Mouse (Mus musculus) kidney, postnatal 36 days (tissue): ENCODE results near the gene Pts.

Source experiments
- DNase-seq, 2 experiments: peaks; one replicate each; pipeline ENCODE4 v3.0.0; 2021 to 2022; ENCODE audit warnings: mixed read lengths in 2 of 2

The Pts gene

DNA sequence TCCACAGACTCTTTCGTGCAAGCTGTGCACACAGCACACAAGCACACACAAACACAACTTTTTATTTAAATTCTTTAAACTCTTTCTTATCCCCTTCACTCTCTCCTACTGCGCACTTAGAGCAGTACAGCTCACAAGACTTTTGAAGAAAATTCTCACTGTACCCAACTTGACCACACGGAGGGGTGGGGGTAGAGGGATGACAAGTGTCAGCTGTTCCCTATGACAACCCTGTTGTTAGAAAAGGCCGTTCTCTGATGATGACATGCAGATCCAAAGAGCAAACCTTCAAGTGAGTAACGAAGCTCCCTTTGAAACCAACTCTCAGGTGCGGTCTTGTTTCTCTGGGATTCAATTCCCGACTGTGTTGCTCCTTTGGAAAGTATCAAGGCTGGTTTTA is 664 bp downstream of the Pts start:
- DNase-seq: no peak

- no peak for DNase-seq
Observed at GRCm38 (mm10) chr9:50525585-50525984, 2.9 kb downstream of the Pts start.

DNA sequence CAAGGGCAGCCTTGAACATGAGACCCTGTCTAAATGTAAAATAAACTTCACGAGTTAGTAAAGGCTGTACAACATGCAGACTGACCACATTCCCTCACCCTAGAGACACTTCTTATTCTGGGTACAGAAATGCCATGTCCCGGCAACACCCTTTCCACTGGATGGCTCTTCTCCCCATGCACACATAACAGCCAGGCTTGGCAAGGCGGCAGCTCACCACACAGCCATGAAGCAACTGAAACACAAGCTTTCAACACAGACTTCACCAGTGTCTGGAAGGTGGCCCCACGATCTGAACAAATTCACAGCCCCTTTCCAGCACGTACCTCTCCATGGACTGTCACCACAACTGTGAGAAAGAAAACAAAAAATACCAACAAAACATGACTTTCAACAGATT is 3.6 kb downstream of the Pts start:
- no peak for DNase-seq

- DNase-seq: no peak
Observed at GRCm38 (mm10) chr9:50522574-50522973, 6.0 kb downstream of the Pts start.

DNA sequence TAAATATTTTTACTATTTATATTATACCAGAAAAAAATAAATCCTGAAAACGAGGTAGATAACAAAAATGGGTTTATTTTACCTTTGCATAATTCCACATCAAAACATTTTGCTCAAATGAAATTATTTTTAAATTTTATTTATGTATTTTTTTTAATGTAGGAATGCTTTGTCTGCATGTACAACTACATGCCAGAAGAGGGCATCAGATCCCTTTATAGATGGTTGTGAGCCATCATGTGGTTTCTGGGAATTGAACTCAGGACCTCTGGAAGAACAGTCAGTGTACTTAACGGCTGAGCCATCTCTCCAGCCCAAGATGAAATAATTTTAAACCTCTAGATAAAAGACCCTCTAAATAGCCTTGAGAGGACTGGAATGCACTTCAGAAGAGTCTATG is 7.0 kb downstream of the Pts start:
- DNase-seq: no peak

DNA sequence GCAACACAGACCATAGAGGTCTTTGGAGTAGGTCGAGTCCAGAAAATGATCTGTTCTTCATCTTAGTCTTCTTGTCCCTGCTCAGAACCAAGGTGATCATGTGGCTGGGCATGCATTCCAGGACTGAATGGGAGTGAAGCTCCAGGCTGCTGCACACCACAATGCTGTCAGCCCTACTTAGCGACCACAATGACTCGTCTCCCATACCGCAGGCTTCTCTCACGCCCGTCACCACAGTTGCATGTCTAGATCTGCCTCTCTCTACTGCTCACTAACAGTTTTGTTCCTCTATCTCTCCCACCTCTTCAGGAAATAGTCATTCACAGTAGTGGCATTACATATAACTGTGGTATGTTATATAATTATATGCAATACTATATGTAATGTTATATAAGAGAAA is 7.8 kb downstream of the Pts start:
- no peak for DNase-seq

- peak in 1 of 2 experiments; percentile 59 for DNase-seq
Observed at GRCm38 (mm10) chr9:50518781-50519180, 9.7 kb downstream of the Pts start.

DNA sequence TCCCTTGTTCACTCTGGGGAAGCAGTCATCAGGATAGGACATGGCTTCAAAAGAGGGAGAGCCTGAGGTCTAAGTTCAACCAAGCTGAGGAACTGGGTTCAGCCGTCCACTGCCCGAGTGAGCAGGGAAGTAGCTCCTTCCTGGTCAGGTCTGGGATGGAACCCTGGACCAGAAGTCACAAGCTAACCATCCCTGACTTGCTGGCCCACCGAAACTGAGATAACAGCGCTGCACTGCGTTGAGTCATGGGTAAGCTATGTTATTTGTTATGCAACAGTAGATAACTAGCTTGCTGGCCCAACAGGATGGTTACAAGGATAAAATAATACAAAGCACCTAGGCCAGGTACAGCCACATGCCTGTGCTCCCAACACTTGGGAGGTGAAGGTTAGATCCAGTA is 13.1 kb downstream of the Pts start:
- DNase-seq: no peak

DNA sequence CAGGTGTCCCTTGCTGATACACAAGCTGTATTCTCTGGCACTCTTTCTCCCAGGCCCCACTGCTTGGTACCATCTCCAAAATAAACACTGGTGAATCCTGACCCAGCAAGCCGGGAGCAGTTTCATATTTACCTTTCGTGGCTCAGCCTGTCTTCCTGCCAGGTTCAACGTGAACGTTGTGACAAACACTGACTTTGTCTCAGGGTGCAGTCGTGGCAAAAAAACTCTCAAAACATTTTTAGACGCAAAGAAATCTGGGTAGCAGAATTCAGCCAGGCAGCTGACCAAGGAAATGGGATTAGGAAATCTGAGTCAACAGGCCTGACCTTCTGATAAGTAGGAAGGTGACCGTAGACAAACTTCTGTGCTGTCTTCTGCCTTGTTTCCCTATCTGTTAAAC is 21.0 kb downstream of the Pts start:
- DNase-seq: no peak

DNA sequence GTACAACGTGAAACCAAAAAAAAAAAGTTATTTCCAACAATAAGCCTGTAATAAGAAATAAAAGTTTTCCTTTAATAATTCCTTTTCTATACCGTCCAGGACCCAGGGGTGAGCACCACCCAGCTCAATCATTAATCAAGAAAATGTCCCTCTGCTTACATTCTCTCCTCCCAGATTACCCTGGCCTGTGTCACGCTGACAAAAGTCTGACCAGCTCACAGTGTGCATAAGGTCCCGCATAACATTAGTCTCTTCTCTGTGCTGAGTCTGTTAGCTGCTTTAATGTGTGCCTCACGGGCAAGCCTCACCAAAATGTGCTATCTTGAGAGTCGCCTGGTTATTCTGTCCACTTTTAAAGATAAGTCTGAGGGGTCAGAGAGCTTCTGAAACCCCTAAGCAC is 23.1 kb downstream of the Pts start:
- no peak for DNase-seq

GRCm38 (mm10) chr9:50502949-50503348 is 25.6 kb downstream of the Pts start:
- DNase-seq: no peak

DNA sequence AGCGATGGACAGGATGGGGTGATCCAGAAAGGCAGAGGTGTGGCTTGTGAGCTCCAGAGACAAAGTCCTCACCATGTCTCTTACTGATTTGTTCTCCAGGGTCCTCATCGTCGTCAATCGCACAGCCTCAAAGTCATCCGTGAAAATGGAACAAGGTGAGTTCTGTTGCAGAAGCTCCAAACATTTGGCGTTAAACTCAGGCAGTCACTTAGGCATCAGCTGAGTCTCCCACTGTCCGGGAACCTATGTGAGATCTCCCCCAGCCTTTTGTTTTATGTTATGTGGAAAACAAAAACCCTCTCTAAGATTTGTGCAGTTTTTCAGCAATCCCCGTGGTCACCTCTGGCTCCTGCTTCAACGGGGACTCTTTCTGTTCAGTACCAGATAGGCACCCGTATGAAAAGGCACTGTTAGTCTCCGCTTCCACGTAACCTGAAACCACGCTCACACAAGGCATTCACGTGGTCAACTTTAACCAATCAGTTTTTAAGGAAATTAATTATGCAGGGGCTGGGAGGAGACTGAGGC is 27.5 kb downstream of the Pts start:
- peak in 1 of 2 experiments; percentile 23 for DNase-seq

- no peak for DNase-seq
Observed at GRCm38 (mm10) chr9:50500467-50500973, 28.0 kb downstream of the Pts start.

DNA sequence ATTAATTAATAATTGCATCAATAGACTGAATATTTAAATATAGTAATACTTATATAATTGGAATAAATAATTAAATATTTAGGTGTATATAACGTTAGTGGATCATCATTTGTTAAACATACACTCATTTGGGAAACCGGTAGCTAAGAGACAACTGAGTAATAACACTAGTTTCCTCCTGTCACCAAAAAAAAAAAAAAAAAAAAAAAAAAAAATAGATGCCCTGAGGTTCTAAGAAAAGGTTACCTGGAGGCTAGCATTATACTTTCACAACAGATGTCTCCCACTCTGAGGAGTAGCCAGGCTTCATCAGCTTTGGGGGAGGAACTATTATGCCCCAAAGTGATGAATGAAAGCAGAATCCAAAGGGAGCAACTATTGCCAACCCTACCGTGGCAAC is 28.7 kb downstream of the Pts start:
- no peak for DNase-seq

DNA sequence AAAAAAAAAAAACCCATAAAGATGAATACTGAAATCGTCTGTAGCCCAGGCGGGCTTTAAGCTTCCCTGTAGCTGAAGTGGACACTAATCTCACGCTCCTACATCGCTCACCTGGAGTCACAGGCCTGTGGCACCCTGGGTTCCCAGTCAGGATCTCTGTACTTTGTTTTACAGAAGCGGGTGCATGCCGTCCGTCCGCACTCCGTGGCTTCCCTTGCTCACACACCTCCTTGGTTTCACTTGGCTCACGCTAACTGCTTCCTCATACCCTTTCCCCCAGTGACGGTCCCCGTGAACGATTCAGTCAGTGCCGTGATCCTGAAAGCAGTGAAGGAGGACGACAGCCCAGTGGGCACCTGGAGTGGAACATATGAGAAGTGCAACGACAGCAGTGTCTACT is 29.7 kb downstream of the Pts start:
- no peak for DNase-seq

DNA sequence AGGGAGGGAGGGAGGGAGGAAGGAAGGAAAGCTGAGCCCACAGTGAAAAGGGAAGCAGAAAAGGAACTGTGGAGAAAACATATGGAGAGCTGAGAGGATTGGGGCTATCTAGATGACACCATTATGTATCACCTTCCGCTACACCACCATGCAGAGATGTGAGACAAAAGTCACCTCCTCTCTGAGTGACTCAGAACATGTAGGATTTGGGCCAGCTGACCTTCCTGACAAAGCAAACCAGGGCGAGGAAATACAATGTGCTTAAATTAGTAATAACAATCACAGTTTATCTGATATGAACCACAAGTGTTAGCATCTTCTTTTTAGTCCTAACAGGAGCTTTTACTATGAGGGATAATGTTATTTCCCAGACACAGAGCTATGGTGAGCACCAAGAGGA is 31.0 kb downstream of the Pts start:
- DNase-seq: peak in 1 of 2 experiments; percentile 18

- no peak for DNase-seq
Observed at GRCm38 (mm10) chr9:50497076-50497475, 31.4 kb downstream of the Pts start.

GRCm38 (mm10) chr9:50496546-50496945 is 32.0 kb downstream of the Pts start:
- no peak for DNase-seq

GRCm38 (mm10) chr9:50496151-50496505 is 32.4 kb downstream of the Pts start:
- no peak for DNase-seq

- DNase-seq: peak in 1 of 2 experiments; percentile 23
Observed at GRCm38 (mm10) chr9:50495405-50496150, 32.9 kb downstream of the Pts start.

DNA sequence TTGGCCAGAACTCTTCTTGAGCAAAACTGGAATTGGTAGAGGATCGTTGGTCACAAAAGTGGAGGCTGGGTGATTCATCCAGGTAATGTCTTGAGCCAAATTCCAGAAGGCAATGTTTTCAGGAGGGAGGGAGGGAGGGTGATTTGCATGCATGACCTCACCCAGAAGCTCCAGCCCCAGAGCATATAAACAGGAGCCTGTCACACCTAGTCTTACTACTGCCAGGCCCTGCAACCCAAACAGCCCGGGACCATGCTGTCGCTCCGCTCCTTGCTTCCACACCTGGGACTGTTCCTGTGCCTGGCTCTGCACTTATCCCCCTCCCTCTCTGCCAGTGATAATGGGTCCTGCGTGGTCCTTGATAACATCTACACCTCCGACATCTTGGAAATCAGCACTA is 34.2 kb downstream of the Pts start, which contains the start of gene Plet1:
TSS of gene Plet1 (plus strand) at position 215 of the 400 bp plus-strand sequence.
- DNase-seq: peak; percentile 33

DNA sequence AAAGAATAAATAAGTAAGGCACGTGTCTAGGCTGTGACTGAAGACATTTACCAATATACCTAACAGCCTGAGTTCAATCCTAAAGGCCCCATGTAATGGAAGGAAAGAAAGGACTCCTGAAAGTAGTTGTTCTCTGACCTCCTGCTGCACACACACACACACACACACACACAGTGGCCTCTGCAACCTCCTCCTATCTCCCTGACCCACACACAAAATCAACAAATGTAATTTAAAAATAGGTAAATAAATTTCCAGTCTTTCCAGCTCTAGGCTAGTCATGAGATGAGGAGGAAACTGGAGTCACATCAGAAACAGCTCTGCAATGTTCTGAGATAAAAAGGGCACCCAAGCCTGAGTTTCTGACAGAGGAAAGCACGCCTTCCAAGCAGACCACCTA is 34.7 kb downstream of the Pts start:
- DNase-seq: no peak

- no peak for DNase-seq
Observed at GRCm38 (mm10) chr9:50491531-50492045, 36.9 kb downstream of the Pts start.

DNA sequence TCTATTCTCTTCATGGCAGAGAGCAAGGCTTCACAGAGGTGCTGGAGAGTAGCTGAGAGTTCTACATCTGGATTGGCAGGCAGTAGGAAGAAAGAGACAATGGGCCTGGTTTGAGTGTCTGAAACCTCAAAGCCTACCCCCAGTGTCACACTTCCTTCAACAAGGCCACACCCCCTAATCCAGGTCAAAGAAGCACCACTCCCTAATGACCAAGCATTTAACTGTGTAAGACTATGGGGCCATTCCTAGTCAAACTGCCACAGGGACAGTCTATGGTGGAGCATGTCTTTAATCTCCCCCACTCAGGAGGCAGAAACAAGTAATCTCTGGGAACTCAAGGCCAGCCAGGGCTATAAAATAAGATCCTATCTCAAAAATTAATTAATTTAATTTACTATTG is 37.7 kb downstream of the Pts start:
- DNase-seq: no peak

GRCm38 (mm10) chr9:50485521-50485920 is 43.0 kb downstream of the Pts start:
- DNase-seq: peak; percentile 28 to 29
